Mouse (Mus musculus): ENCODE results near the gene Zbbx.

The Zbbx gene

DNA sequence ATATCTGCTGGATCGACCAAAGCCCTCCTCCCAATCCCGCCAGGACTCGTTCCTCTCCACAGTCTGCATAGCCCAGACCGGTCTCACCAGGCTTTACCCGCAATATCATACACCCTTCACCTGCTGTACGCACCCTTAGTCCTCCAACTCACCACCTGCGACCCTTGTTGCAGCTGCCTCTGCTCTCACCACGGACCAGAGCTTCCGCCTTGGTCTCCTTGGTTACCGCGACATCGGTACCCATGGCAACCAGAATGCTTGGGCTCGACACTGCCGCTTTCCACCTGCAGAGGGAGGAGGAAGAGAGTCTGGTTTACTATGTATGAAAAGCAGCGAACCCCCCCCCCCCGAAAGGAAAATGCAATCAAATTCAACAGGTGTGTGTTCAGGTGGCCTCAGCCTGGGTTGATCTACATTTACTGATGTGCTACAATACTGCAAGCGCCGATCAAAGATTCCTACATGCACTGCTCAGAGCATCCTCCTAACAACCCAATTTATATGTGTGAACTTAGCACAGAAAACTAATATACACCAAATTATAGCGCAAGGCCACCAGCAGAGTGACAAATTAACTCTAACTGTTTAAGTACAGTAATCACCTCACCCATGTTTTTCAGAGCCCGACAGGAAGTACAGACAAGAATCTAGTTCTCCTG is at the start of gene Zbbx:
Gene Zbbx (minus strand): TSS at position 197 of the 659 bp plus-strand sequence.
- DNase-seq (ENCODE audit: low read depth, low spot score), result peak; percentile 30

DNA sequence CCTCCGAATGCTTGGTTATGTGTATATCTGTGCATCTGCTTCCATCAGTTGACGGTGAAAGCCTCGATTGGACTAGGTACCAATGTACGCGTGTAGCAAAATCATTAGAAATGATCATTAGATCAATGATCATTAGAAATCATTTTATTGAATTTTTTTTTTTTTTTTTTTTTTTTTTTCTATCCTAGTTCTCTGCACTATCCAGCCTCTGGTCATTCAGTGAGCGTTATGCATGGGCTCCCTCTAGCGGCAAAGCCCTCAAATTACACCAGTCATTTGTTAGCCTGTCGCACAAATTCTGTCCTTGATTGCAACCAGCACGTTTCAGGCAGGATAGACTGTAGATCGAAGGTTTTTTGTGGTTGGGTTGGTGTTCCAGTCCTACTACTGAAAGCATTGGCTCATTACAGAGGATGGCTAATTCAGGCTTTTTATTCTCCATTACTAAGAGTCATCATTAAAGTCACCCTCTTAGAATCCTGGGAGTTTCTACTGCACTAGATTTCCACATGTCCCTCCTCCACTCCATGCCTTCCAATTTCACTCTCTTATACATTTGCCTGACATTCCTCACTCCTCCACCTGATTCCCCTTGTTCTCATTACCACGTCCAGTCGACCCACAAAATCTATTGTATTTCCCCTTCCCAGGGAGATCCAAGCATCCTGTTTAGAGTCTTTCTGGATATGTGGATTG is 38.1 kb upstream of the Zbbx start:
- peak; percentile 32 for DNase-seq (ENCODE audit: low read depth, low spot score)

DNA sequence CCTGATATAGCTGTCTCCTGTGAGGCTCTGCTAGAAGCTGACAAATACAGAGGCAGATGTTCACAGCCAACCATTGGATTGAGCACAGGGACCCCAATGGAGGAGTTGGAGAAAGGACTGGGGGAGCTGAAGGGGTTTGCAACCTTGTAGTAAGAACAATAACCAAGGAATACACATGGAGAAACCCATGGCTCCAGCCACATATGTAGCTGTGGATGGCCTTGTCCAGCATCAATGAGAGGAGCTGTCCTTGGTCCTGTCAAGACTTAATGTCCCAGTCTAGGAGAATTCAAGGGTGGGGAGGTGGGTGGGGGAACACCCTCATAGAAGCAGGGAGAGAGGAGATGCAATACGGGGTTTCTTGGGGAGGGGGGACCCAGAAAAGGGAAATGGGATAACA is 17.8 kb upstream of the Zbbx start:
- DNase-seq (ENCODE audit: low read depth, low spot score), result no peak

DNA sequence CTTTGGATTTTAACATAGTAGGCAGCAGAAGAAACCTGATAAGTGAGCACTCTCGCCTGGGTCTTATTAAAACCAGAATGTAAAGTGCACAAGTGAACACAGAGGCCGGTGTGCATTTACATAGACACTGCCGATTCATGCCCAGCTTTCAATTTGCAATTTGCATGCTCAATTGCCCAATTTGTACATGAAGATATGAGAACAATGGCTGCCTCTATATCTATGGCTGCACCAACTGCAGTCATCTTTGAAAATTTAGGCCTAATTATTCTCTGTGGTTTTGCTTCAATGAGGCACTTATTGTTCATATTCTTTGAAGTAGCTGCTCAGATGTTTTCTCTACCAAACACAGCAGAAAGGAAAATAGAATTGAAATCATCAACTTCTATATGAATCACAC is 23.0 kb downstream of the Zbbx start:
- no peak for DNase-seq (ENCODE audit: low read depth, low spot score)

DNA sequence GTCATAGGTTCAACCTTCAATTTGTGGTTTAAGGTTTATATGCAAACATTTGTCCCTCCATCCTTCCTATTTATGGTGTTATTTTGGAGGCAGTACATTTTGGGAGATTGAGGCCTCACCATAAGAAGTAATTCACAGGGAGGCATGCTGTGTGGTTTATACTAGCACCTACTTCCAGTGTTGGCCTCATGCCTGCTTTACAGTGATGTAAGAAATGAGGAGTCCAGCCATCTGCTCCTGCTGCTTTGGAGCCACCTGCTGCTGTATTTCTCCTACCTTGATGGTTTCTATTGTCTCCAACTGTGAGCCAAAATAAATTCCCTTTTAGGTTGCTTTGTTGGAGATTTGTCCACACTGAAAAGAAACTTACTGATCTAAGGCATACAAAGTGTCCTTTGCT is 60.0 kb downstream of the Zbbx start:
- no peak for DNase-seq (ENCODE audit: low read depth, low spot score)

DNA sequence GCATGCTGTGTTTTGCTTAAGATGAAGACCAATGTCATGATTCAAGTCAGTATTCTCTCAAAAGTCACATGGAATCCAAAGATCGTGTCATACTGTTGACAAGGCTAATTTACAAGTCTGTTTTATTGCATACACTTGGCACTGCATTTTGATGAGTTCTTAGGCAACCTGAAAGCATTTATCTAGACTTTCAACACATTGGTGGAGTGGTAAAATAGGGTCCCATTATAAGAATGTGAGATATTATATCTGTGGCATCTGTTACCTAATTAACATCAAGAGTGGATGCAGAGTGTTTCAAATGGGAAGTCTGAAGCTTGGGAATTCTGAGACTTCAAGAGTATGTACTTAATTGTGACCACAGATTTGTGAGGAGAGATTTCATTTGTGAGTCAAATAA is 79.1 kb downstream of the Zbbx start:
- no peak for DNase-seq (ENCODE audit: low read depth, low spot score)

DNA sequence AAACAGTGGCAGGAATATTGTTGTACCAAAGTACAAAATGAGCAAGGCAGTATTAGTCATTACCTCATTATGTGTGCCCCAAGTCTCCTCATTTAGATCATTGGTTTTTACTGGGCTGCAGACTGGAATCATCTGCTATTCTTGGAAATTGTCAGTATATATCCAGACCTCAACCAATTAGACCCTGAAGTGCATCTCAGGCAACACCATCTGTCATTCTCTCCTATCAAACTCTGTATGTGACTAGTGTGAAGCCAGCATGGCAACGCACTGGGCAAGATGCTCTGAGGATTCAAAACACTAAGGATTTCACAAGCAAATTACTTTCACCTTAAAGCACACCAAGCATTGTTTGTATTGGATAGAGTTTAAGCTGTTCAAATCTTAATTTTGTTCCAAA is 85.9 kb downstream of the Zbbx start:
- no peak for DNase-seq (ENCODE audit: low read depth, low spot score)

DNA sequence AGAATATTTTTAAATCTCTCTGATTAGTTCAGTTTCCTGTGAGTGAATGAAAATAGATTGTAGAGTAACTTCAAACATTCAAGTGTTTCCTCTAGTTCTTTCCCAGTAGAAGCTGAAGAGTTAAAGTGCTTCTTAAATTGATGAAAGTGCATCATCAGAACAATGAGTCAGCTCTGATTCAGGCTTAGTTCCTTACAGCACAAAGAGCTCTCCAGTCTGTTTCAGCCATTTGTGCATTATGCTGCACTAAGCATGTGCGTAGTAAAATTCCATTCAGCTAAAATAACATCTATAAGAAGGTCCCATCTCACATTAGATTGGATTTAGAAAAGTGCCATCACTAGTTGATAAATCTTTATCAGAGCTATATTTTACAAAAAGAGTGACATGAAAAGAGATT is 155.1 kb downstream of the Zbbx start:
- no peak for DNase-seq (ENCODE audit: low read depth, low spot score)

Measured in CD4-positive helper T cell, adult 2 months (primary cell).